Mouse (Mus musculus) effector memory CD4-positive, alpha-beta T cell, adult 5 months (primary cell): ENCODE measurements around the gene Arpp19. TPM values are rescaled to one million over a fixed set of nuclear protein-coding genes. Genes with fewer than 3 reads are reported as not detected.

Experiments
- polyA plus RNA-seq: library from polyadenylated mRNA; unstranded; fragments of 100-300 nt; shearing (Covaris generic); gene quantifications from one replicate; pipeline ENCODE4 v1.2.1, GENCODE M21; 2017

Arpp19 gene
- polyA plus RNA-seq: 239 TPM

GRCm38 (mm10) chr9:75037451-75038356, at the start of gene Arpp19:
Gene Arpp19 (plus strand): TSS chr9:75037614.

GRCm38 (mm10) chr9:75070457-75071028, 33.1 kb downstream of the Arpp19 start, which contains the start of gene Myo5a:
Gene Myo5a (plus strand): TSS chr9:75071015.

Other genes with a start within 250 kb of the Arpp19 start
- gene Onecut1, start 175.7 kb upstream of the Arpp19 start, polyA plus RNA-seq: not detected
- 36.7 TPM for gene Fam214a, start 84.7 kb upstream of the Arpp19 start, polyA plus RNA-seq
- gene Myo5a, start 33.4 kb downstream of the Arpp19 start, polyA plus RNA-seq: 17.0 TPM
- gene Myo5c, start 194.4 kb downstream of the Arpp19 start, polyA plus RNA-seq: 0.24 TPM